Mouse (Mus musculus) embryonic facial prominence, embryonic 13.5 days (tissue): ENCODE data around the gene Tuft1. TPM values are rescaled to one million over a fixed set of nuclear protein-coding genes. Genes with fewer than 3 reads are reported as not detected.
A peak's percentile ranks its signal among the peaks of the same experiment; 100 is the strongest.
"Not testable (repeated sequence)": the region's sequence is repeated elsewhere in the genome, so short reads cannot be mapped to it uniquely, and the experiment has no call there.

ENCODE experiments used
- ATAC-seq: fragments of 200-750 bp; cut with Nextera tagmentation; 2 replicates; pipeline ENCODE4 v1.8.0; 2017; ENCODE audit warnings: low read depth; ENCODE audit not compliant: insufficient number of reproducible peaks, insufficient read depth, low FRiP score, low TSS enrichment
- H3K27ac ChIP-seq: fragments of 300-500 bp; sonication (generic); 2 replicates; pipeline ENCODE4 v1.5.1; 2015; ENCODE audit warnings: moderate library complexity, mild to moderate bottlenecking, inconsistent platforms
- H3K27me3 ChIP-seq: fragments of 300-500 bp; sonication (generic); 2 replicates; pipeline ENCODE4 v1.6.1; 2015; ENCODE audit warnings: mild to moderate bottlenecking, inconsistent platforms
- H3K36me3 ChIP-seq: fragments of 300-500 bp; sonication (generic); 2 replicates; pipeline ENCODE4 v1.6.1; 2015; ENCODE audit warnings: mild to moderate bottlenecking, inconsistent platforms
- H3K4me1 ChIP-seq: fragments of 300-500 bp; sonication (generic); 2 replicates; pipeline ENCODE4 v1.6.1; 2015; ENCODE audit warnings: inconsistent platforms
- H3K4me2 ChIP-seq: fragments of 300-500 bp; sonication (generic); 2 replicates; pipeline ENCODE4 v1.6.1; 2015; ENCODE audit warnings: moderate library complexity, mild to moderate bottlenecking, inconsistent platforms
- H3K4me3 ChIP-seq: fragments of 300-500 bp; sonication (generic); 2 replicates; pipeline ENCODE4 v1.5.1; 2015; ENCODE audit warnings: mild to moderate bottlenecking, inconsistent platforms
- H3K9ac ChIP-seq: fragments of 300-500 bp; sonication (generic); 2 replicates; pipeline ENCODE4 v1.6.1; 2015; ENCODE audit warnings: mild to moderate bottlenecking, inconsistent platforms
- H3K9me3 ChIP-seq: fragments of 300-500 bp; sonication (generic); 2 replicates; pipeline ENCODE4 v1.6.1; 2016; ENCODE audit warnings: inconsistent platforms
- WGBS: fragments of 180-500 bp; shearing (Covaris S2); methylation state at CpG from one replicate; pipeline ENCODE4 v1.1.7; 2015; ENCODE audit warnings: mixed read lengths; 5-methylcytosine and 5-hydroxymethylcytosine counted together
- polyA plus RNA-seq: library from polyadenylated mRNA; unstranded; fragments of >200 nt; fragmentation: Nextera tagmentation; extraction: Ambion mirVana; gene quantifications from 2 replicates; pipeline ENCODE4 v1.2.1, GENCODE M21; 2015

Gene Tuft1
- polyA plus RNA-seq, 1 experiment from 2014 or later: 8.6 TPM

GRCm38 (mm10) chr3:94688698-94689097 is 30.0 kb upstream of the Tuft1 start:
- not testable (repeated sequence) for H3K9ac ChIP-seq, ATAC-seq, H3K27ac ChIP-seq, H3K4me3 ChIP-seq, H3K4me2 ChIP-seq, H3K36me3 ChIP-seq, H3K27me3 ChIP-seq, H3K9me3 ChIP-seq
- H3K4me1 ChIP-seq: peaks cover 13% of the 10 kb centered on the region
- 80% methylated on average over 3 of the region's 3 CpGs for whole genome bisulfite sequencing

GRCm38 (mm10) chr3:94685989-94686772 is 27.5 kb upstream of the Tuft1 start:
- not testable (repeated sequence) for ATAC-seq, H3K27me3 ChIP-seq, H3K4me1 ChIP-seq, H3K4me2 ChIP-seq, H3K27ac ChIP-seq, H3K36me3 ChIP-seq, H3K9me3 ChIP-seq, H3K4me3 ChIP-seq, H3K9ac ChIP-seq
- WGBS: 86% methylated on average over 8 of the region's 8 CpGs

- 81% methylated on average over 6 of the region's 6 CpGs for WGBS
- Histone ChIP-seq H3K4me1 (no peaks in the 10 kb centered on the region), H3K27ac (no peak overlapping the region), H3K4me3 (no peak overlapping the region), H3K36me3 (no peaks in the 10 kb centered on the region), H3K9ac (no peak overlapping the region), H3K27me3 (no peaks in the 10 kb centered on the region), H3K9me3 (no peaks in the 10 kb centered on the region), H3K4me2 (no peak overlapping the region)
- no peak for ATAC-seq
Measured at GRCm38 (mm10) chr3:94683646-94684045, 25.0 kb upstream of the Tuft1 start.

GRCm38 (mm10) chr3:94680783-94681182 is 22.1 kb upstream of the Tuft1 start:
- Histone ChIP-seq H3K27ac (no peak overlapping the region), H3K4me3 (no peak overlapping the region), H3K9me3 (no peaks in the 10 kb centered on the region), H3K4me1 (no peaks in the 10 kb centered on the region), H3K4me2 (no peak overlapping the region), H3K27me3 (no peaks in the 10 kb centered on the region), H3K36me3 (no peaks in the 10 kb centered on the region), H3K9ac (no peak overlapping the region)
- WGBS: 89% methylated on average over 16 of the region's 16 CpGs
- ATAC-seq: no peak

GRCm38 (mm10) chr3:94680032-94680431 is 21.4 kb upstream of the Tuft1 start:
- 88% methylated on average over 12 of the region's 12 CpGs for WGBS

GRCm38 (mm10) chr3:94679351-94679841 is 20.7 kb upstream of the Tuft1 start:
- 66% methylated on average over 8 of the region's 8 CpGs for WGBS
- H3K9ac ChIP-seq: no peak overlapping the region
- H3K9me3 ChIP-seq: no peaks in the 10 kb centered on the region
- no peaks in the 10 kb centered on the region for H3K36me3 ChIP-seq
- H3K27ac ChIP-seq: no peak overlapping the region
- ATAC-seq: no peak
- no peak overlapping the region for H3K4me3 ChIP-seq
- H3K4me1 ChIP-seq: no peaks in the 10 kb centered on the region
- no peak overlapping the region for H3K4me2 ChIP-seq
- H3K27me3 ChIP-seq: no peaks in the 10 kb centered on the region

More at GRCm38 (mm10) chr3:94680032-94680431, 21.4 kb upstream of the Tuft1 start:
- H3K36me3 ChIP-seq, H3K4me2 ChIP-seq, ATAC-seq, H3K27ac ChIP-seq, H3K4me1 ChIP-seq, H3K27me3 ChIP-seq, H3K4me3 ChIP-seq, H3K9me3 ChIP-seq, H3K9ac ChIP-seq: not testable (repeated sequence)

- H3K9me3 ChIP-seq, H3K4me3 ChIP-seq, H3K4me1 ChIP-seq, H3K36me3 ChIP-seq, H3K9ac ChIP-seq, ATAC-seq, H3K27ac ChIP-seq, H3K27me3 ChIP-seq, H3K4me2 ChIP-seq: not testable (repeated sequence)
- 72% methylated on average over 9 of the region's 9 CpGs for whole genome bisulfite sequencing
Measured at GRCm38 (mm10) chr3:94675101-94675500, 16.4 kb upstream of the Tuft1 start.

GRCm38 (mm10) chr3:94665896-94666295 is 7.2 kb upstream of the Tuft1 start:
- H3K27me3 ChIP-seq: not testable (repeated sequence)

GRCm38 (mm10) chr3:94665060-94665802 is 6.6 kb upstream of the Tuft1 start:
- H3K9ac ChIP-seq, H3K9me3 ChIP-seq, H3K4me1 ChIP-seq, H3K27me3 ChIP-seq, H3K27ac ChIP-seq, ATAC-seq, H3K36me3 ChIP-seq, H3K4me3 ChIP-seq, H3K4me2 ChIP-seq: not testable (repeated sequence)
- 73% methylated on average over 4 of the region's 5 CpGs for WGBS

More at GRCm38 (mm10) chr3:94665896-94666295, 7.2 kb upstream of the Tuft1 start:
- H3K9me3 ChIP-seq, H3K4me1 ChIP-seq, H3K4me3 ChIP-seq, H3K27ac ChIP-seq, H3K36me3 ChIP-seq, H3K4me2 ChIP-seq, ATAC-seq, H3K9ac ChIP-seq: not testable (repeated sequence)
- WGBS: 15% methylated on average over 7 of the region's 7 CpGs

GRCm38 (mm10) chr3:94660841-94661240 is 2.2 kb upstream of the Tuft1 start:
- not testable (repeated sequence) for H3K4me1 ChIP-seq, H3K9ac ChIP-seq, H3K27ac ChIP-seq, H3K4me3 ChIP-seq, H3K4me2 ChIP-seq, ATAC-seq, H3K36me3 ChIP-seq, H3K27me3 ChIP-seq, H3K9me3 ChIP-seq
- 94% methylated on average over 2 of the region's 2 CpGs for WGBS

- ATAC-seq: peak; percentile 64
- H3K36me3 ChIP-seq, H3K4me1 ChIP-seq, H3K9me3 ChIP-seq, H3K9ac ChIP-seq, H3K27ac ChIP-seq, H3K27me3 ChIP-seq, H3K4me3 ChIP-seq: not testable (repeated sequence)
- peak overlapping the region; percentile 37 for H3K4me2 ChIP-seq
- 21% methylated on average over 8 of the region's 10 CpGs for WGBS
Measured at GRCm38 (mm10) chr3:94659142-94659748, 573 bp upstream of the Tuft1 start.
